Mouse (Mus musculus): ENCODE measurements around the gene Sap30bp. TPM values are rescaled to one million over a fixed set of nuclear protein-coding genes. Genes with fewer than 3 reads are reported as not detected.

Gene Sap30bp
- polyA plus RNA-seq, 1 experiment from 2014 or later, result 55.3 TPM

DNA sequence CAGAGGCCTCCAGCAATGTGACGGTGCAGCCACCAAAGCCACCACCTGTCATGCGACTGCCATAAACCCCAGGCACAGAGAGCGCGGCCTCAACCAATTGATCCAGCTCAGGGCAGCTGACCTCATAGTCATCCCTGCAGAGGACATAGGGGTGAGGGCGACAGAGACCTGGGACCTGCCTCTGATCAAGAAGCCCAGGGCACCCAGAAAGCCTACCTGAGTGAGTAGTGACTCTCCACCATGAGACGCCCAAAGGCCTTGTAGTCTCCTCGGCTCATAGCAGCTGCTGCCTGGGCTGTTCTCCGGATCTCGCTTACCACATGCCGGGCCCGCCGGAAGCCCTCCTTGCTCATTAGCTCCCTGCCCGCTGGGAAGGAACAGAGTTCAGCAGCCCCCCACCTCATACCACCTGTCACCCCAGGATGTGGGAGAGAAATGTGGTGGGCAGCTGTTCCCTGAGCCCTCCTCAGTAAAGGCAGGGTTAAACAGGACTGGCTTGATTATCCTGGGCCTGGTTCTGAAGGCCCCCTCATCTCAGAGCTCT lies 75.8 kb downstream of the Sap30bp start:
- no peaks in the 10 kb centered on the region for H3K9me3 ChIP-seq
- no peak overlapping the region for H3K4me3 ChIP-seq
- H3K4me1 ChIP-seq (replicated peaks), result peaks cover 50% of the 10 kb centered on the region
- H3K27ac ChIP-seq, result 0 out of 2 replicates have a peak overlapping the region, but pooled peaks have one; percentile 8
- WGBS, result 86% methylated on average over 13 of the region's 13 CpGs
- ATAC-seq (ENCODE audit: low FRiP score), result no peak
- no peak overlapping the region for H3K4me2 ChIP-seq
- H3K9ac ChIP-seq, result no peak overlapping the region
- H3K27me3 ChIP-seq, result peaks cover 16% of the 10 kb centered on the region
- H3K36me3 ChIP-seq, result 0 out of 2 replicates have a peak, but pooled peaks cover 3% of the 10 kb centered on the region

DNA sequence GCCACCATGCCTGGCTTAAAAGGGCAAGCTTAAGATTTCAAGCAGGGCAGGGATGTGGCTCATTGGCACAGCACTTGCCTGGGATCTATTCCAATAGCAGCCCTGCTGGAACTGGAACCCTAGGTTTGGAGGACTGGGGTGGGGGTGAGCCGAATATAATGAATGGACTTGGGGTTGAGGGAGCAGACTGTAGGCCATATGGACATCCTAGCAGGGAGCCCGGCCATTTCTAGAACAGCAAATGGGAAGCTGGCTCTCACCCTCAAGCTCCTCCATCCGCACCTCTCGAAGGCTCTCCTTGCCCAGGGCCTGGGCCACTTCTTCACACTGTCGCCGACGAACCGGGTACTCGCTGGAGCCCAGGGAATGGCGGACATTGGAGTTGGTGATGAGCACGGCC lies 76.6 kb downstream of the Sap30bp start:
- Histone ChIP-seq H3K27ac (0 out of 2 replicates have a peak overlapping the region, but pooled peaks have one; percentile 8), H3K4me3 (no peak overlapping the region), H3K4me1 (replicated peaks) (peaks cover 44% of the 10 kb centered on the region), H3K9ac (no peak overlapping the region), H3K9me3 (no peaks in the 10 kb centered on the region), H3K4me2 (no peak overlapping the region), H3K36me3 (0 out of 2 replicates have a peak, but pooled peaks cover 3% of the 10 kb centered on the region), H3K27me3 (peaks cover 16% of the 10 kb centered on the region)
- no peak for ATAC-seq (ENCODE audit: low FRiP score)
- 87% methylated on average over 11 of the region's 11 CpGs for WGBS

DNA sequence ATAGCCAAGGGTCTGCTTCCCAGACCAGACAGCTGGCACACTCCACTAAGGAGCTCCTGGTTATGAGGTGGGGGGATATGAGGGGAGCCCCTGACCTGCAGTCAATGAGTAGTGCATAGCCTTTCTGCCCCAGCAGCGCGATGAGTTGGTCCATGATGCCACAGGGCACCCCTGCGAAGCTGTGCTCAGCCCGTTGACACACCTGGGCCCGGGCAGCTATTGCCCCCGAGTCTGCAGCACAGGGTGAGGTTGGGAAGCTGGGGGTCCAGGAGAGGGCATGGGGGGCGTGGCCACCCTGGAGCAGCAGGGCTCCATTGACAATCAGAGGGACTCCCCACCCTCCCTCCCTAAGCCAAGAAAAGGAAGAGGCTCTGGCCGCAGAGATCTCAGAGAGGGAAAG lies 77.1 kb downstream of the Sap30bp start:
- Histone ChIP-seq H3K4me3 (no peak overlapping the region), H3K4me2 (no peak overlapping the region), H3K9me3 (no peaks in the 10 kb centered on the region), H3K4me1 (replicated peaks) (peaks cover 41% of the 10 kb centered on the region), H3K27ac (no peak overlapping the region), H3K36me3 (0 out of 2 replicates have a peak, but pooled peaks cover 3% of the 10 kb centered on the region), H3K27me3 (peaks cover 15% of the 10 kb centered on the region), H3K9ac (no peak overlapping the region)
- ATAC-seq (ENCODE audit: low FRiP score), result no peak
- WGBS, result 91% methylated on average over 8 of the region's 8 CpGs

DNA sequence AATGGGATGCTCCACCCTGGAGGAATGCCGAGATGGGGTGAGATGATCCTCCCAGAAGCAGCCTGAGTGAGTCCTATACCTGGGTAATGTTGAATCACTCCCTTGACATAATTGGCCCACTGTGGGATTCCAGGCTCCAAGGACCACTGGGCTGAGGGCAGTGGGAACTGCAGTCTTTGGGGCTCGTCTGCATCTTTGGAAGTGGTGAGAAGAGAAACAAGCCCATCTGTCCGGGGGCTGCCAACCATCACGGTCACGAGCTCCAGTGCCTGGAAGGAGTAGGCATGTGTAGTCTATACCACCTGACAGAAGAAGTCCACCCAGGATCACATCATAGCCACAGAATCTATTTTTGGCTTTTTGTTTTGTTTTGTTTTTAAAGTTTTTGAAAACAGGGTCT lies 77.9 kb downstream of the Sap30bp start:
- Histone ChIP-seq H3K9ac (no peak overlapping the region), H3K4me2 (no peak overlapping the region), H3K4me1 (replicated peaks) (peaks cover 33% of the 10 kb centered on the region), H3K36me3 (0 out of 2 replicates have a peak, but pooled peaks cover 3% of the 10 kb centered on the region), H3K9me3 (no peaks in the 10 kb centered on the region), H3K4me3 (no peak overlapping the region), H3K27me3 (0 out of 2 replicates have a peak, but pooled peaks cover 8% of the 10 kb centered on the region), H3K27ac (no peak overlapping the region)
- ATAC-seq (ENCODE audit: low FRiP score), result no peak
- 86% methylated on average over 5 of the region's 5 CpGs for WGBS

DNA sequence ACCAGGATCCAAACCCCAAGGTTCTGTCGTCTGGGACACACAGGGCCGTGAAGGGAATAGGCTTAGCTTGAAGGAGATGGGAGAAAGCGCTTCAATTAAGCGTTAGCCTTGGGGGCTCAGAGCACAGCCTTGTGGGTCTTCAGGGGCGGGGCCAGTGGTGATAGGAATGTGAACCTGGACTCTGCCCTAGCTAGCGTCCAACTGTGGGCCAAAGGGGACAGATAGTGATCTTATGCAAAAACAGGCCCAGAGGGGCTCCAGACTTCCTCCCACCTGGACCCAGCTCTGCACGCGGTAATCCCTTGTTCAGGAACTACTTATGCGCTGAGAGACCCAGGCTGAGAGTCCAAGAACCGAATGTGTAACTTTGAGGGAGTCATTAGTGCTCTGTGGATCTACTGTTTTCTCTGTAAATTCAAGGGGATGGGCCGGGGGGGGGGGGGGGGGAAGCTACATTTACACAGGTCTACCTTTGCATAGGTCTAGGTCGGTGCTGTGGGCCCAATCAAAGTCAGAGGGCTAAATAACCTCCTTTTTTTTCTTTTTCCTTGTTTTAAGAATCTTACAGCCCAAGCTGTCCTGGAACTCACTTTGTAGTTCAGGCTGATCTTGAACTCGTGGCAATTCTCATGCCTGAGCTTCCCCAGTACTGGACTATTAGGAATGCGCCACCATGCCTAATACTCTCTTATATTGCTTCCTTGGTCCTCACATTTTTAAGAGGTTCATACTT lies 78.6 kb downstream of the Sap30bp start:
- Histone ChIP-seq H3K4me3 (peak overlapping the region; percentile 61), H3K27me3 (0 out of 2 replicates have a peak, but pooled peaks cover 7% of the 10 kb centered on the region), H3K36me3 (0 out of 2 replicates have a peak, but pooled peaks cover 3% of the 10 kb centered on the region), H3K4me1 (replicated peaks) (peaks cover 31% of the 10 kb centered on the region), H3K27ac (no peak overlapping the region), H3K4me2 (peak overlapping the region; percentile 84), H3K9ac (peak overlapping the region; percentile 80), H3K9me3 (no peaks in the 10 kb centered on the region)
- WGBS, result 23% methylated on average over 14 of the region's 14 CpGs
- ATAC-seq (ENCODE audit: low FRiP score), result no peak

DNA sequence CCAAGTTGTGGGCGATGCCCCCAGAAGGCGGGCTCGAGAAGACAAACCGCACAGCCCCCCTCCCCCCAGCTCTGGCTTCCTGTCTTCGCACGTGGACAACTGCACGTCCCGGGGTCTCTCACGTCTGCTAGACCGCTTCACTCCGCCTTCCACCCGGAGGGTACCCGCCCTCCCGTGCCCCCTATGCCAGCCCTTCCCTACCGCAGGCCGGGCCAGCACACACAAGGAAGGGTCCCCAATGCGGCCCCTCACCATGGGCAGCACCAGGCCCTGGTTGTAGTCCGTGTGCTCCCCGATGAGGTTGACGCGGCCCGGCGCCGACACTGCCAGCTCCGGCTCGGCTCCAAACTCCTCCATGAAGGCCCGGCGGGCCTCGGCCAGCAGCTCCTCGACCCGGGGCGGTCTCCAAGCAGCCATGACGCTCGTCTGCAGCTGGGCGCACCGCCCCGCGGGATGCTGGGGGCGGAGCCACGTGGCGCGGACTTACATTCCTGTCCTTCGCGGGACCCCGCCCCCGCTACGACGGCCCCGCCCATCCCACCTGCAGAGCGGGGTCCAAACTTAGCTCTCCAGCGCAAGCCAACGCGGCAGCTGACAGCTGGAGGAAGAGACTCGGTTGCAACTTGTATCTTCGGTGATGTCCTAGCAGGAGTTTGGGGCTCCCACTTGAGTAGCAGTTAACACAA lies 79.3 kb downstream of the Sap30bp start, which contains the start of gene Galk1:
Gene Galk1, minus strand, starts transcription at position 458 of the 686 bp plus-strand sequence.
- peak within 1 kb of the TSS; percentile 61 for H3K4me3 ChIP-seq
- H3K27me3 ChIP-seq, result 0 out of 2 replicates have a peak, but pooled peaks cover 7% of the 10 kb centered on the region
- ATAC-seq (ENCODE audit: low FRiP score), result peak; percentile 85
- WGBS, result under 1% methylated on average over 55 of the region's 55 CpGs
- peaks cover 31% of the 10 kb centered on the region for H3K4me1 ChIP-seq (replicated peaks)
- no peaks in the 10 kb centered on the region for H3K9me3 ChIP-seq
- H3K27ac ChIP-seq, result peak within 1 kb of the TSS; percentile 78
- peak within 1 kb of the TSS; percentile 80 for H3K9ac ChIP-seq
- peak within 1 kb of the TSS; percentile 84 for H3K4me2 ChIP-seq
- H3K36me3 ChIP-seq, result 0 out of 2 replicates have a peak, but pooled peaks cover 3% of the 10 kb centered on the region

DNA sequence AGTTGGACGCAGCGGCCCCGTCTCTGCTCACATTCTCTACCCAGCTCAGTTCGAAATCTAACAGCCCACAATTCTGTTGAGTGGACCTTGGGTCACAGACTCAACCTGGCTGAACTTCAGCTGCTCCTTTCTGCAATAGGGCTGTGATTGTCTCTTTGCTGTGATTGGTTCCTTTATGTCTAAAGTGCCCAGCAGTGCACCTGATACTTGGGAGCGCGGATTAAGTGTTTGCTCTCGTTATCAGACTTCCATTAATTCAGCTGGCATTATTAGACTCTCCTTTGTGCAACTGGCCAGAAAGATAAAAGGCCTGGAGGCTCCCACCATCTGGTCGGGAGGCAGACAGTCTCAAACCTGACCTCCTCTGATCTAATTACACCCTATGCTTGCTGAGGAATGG lies 81.7 kb downstream of the Sap30bp start:
- Histone ChIP-seq H3K27me3 (0 out of 2 replicates have a peak, but pooled peaks cover 7% of the 10 kb centered on the region), H3K9me3 (no peaks in the 10 kb centered on the region), H3K4me2 (no peak overlapping the region), H3K36me3 (no peaks in the 10 kb centered on the region), H3K4me3 (no peak overlapping the region), H3K4me1 (replicated peaks) (peaks cover 26% of the 10 kb centered on the region), H3K9ac (no peak overlapping the region), H3K27ac (no peak overlapping the region)
- 68% methylated on average over 8 of the region's 8 CpGs for WGBS
- no peak for ATAC-seq (ENCODE audit: low FRiP score)

Other genes with a start within 250 kb of the Sap30bp start
- 184 and 196 TPM in 2 replicates for gene Grb2, start 224.7 kb upstream of the Sap30bp start, polyA plus RNA-seq (2015; fragmentation: Nextera tagmentation; extraction: Ambion mirVana)
- gene Tmem94, start 167.8 kb upstream of the Sap30bp start, polyA plus RNA-seq (2015; fragmentation: Nextera tagmentation; extraction: Ambion mirVana), result 30.9 TPM in 2 replicates
- 11.6 and 11.8 TPM in 2 replicates for gene Caskin2, start 119.6 kb upstream of the Sap30bp start, polyA plus RNA-seq (2015; fragmentation: Nextera tagmentation; extraction: Ambion mirVana)
- gene Tsen54, start 118.6 kb upstream of the Sap30bp start, polyA plus RNA-seq (2015; fragmentation: Nextera tagmentation; extraction: Ambion mirVana), result 24.5 and 25.4 TPM in 2 replicates
- gene Llgl2, start 109.2 kb upstream of the Sap30bp start, polyA plus RNA-seq (2015; fragmentation: Nextera tagmentation; extraction: Ambion mirVana), result 1.00 and 2.2 TPM in 2 replicates
- gene Myo15b, start 74.9 kb upstream of the Sap30bp start, polyA plus RNA-seq (2015; fragmentation: Nextera tagmentation; extraction: Ambion mirVana), result not detected in 2 replicates
- 2.0 and 2.7 TPM in 2 replicates for gene Smim5, start 33.3 kb upstream of the Sap30bp start, polyA plus RNA-seq (2015; fragmentation: Nextera tagmentation; extraction: Ambion mirVana)
- 0.88 and 1.0 TPM in 2 replicates for gene Smim6, start 21.3 kb upstream of the Sap30bp start, polyA plus RNA-seq (2015; fragmentation: Nextera tagmentation; extraction: Ambion mirVana)
- gene Recql5, start 195 bp downstream of the Sap30bp start, polyA plus RNA-seq (2015; fragmentation: Nextera tagmentation; extraction: Ambion mirVana), result 25.0 and 25.9 TPM in 2 replicates
- 0.88 and 1.3 TPM in 2 replicates for gene Itgb4, start 41.4 kb downstream of the Sap30bp start, polyA plus RNA-seq (2015; fragmentation: Nextera tagmentation; extraction: Ambion mirVana)
- 64.3 and 65.5 TPM in 2 replicates for gene Galk1, start 79.4 kb downstream of the Sap30bp start, polyA plus RNA-seq (2015; fragmentation: Nextera tagmentation; extraction: Ambion mirVana)
- gene H3f3b, start 94.7 kb downstream of the Sap30bp start, polyA plus RNA-seq (2015; fragmentation: Nextera tagmentation; extraction: Ambion mirVana), result 2,444 and 2,571 TPM in 2 replicates
- 33.8 and 37.1 TPM in 2 replicates for gene Unk, start 97.0 kb downstream of the Sap30bp start, polyA plus RNA-seq (2015; fragmentation: Nextera tagmentation; extraction: Ambion mirVana)
- gene Unc13d, start 144.7 kb downstream of the Sap30bp start, polyA plus RNA-seq (2015; fragmentation: Nextera tagmentation; extraction: Ambion mirVana), result 1.5 and 2.0 TPM in 2 replicates
- gene Wbp2, start 153.7 kb downstream of the Sap30bp start, polyA plus RNA-seq (2015; fragmentation: Nextera tagmentation; extraction: Ambion mirVana), result 129 and 133 TPM in 2 replicates
- 3.9 and 4.5 TPM in 2 replicates for gene Trim47, start 193.9 kb downstream of the Sap30bp start, polyA plus RNA-seq (2015; fragmentation: Nextera tagmentation; extraction: Ambion mirVana)
- 1.9 and 2.3 TPM in 2 replicates for gene Trim65, start 197.8 kb downstream of the Sap30bp start, polyA plus RNA-seq (2015; fragmentation: Nextera tagmentation; extraction: Ambion mirVana)
- gene Mrpl38, start 205.6 kb downstream of the Sap30bp start, polyA plus RNA-seq (2015; fragmentation: Nextera tagmentation; extraction: Ambion mirVana), result 76.4 and 78.2 TPM in 2 replicates
- 64.4 and 69.5 TPM in 2 replicates for gene Fbf1, start 234.9 kb downstream of the Sap30bp start, polyA plus RNA-seq (2015; fragmentation: Nextera tagmentation; extraction: Ambion mirVana)

Measured in hindbrain, embryonic 13.5 days (tissue).